9 mouse cellular contexts compared by ENCODE assay signal in genomic region chr5:122525238-122525931, GRCm38 (mm10). TPM values are rescaled to one million over a fixed set of nuclear protein-coding genes. Genes with fewer than 3 reads are reported as not detected.
DNase-seq lines count a peak whose midpoint lies in the region; ATAC-seq and TF ChIP-seq lines count a peak whose summit lies in the region.
"Had no signal": no experiment of that assay in that cellular context is flagged by ENCODE, and none has a peak within 500 bp of the region (broad histone marks: within the 10 kb centered on the region; RNA-seq: fewer than 3 reads in every experiment).

No protein-coding gene starts in this region.

- 0 out of 2 replicates have a peak, but pooled peaks have one; percentile 45 for TF ChIP-seq POLR2A in heart, adult 2 months (IDR thresholded peaks at IDR 0.05; ENCODE audit: insufficient read depth, low read depth, low read length)

- DNase-seq in left cerebral cortex, adult 2 months (ENCODE audit: extremely low spot score in 1 of 2, low spot score in 2 of 2): no peak
- no peak for DNase-seq in left cerebral cortex, adult 8-10 months (ENCODE audit: low spot score in 2 of 2)
- DNase-seq in heart, adult 2 months: peak; percentile 58
- DNase-seq in heart, postnatal 4 days: peak; percentile 46
- DNase-seq in lung, postnatal 10 days: peak; percentile 68
- DNase-seq in cerebellum, postnatal 10 days: no peak
- no peak for DNase-seq in urinary bladder, postnatal 14 days (ENCODE audit: low spot score)
- DNase-seq: adrenal gland, postnatal 36 days had no signal

- WGBS in heart, adult 2 months: 40% methylated on average over 14 of the region's 14 CpGs

- no peaks in the 10 kb centered on the region for H3K79me2 ChIP-seq in heart, adult 2 months (replicated peaks; ENCODE audit: control insufficient read depth, insufficient read depth, low read length)

- peak overlapping the region; percentile 58 for H3K9ac ChIP-seq in heart, adult 2 months (ENCODE audit: low read depth, low read length)

- H3K36me3 ChIP-seq in heart, adult 2 months (ENCODE audit: control insufficient read depth, insufficient read depth, low read length): no peaks in the 10 kb centered on the region

- no peaks in the 10 kb centered on the region for H3K27me3 ChIP-seq in heart, adult 2 months (ENCODE audit: control insufficient read depth, insufficient read depth, low read length)

- intact Hi-C loops in left cerebral cortex, adult 2 months (cut with DNase I): loop anchor here (1.0 kb wide), 1 partner anchor 23 kb away; the partner anchor contains the start of gene Atp2a2
- intact Hi-C loops in heart, adult 2 months (cut with DNase I): loop anchor here (2.0 to 5.0 kb wide), 2 partner anchors 15 to 37 kb away; no protein-coding TSS in a partner anchor

- peaks cover 22% of the 10 kb centered on the region for H3K4me1 ChIP-seq in heart, adult 2 months (ENCODE audit: control insufficient read depth, insufficient read depth, low read length)

- no peak for TF ChIP-seq CTCF in left cerebral cortex, adult 2 months (IDR thresholded peaks at IDR 0.05)
- no peak for TF ChIP-seq CTCF in heart, adult 2 months (IDR thresholded peaks at IDR 0.05)

- ATAC-seq in activated CD4-positive, CD25-positive, alpha-beta regulatory T cell, adult 4 months: no peak

- peak overlapping the region; percentile 74 for H3K27ac ChIP-seq in left cerebral cortex, adult 2 months
- H3K27ac ChIP-seq in heart, adult 2 months: peak overlapping the region; percentile 88

- no peak overlapping the region for H3K4me3 ChIP-seq in left cerebral cortex, adult 2 months
- peak overlapping the region; percentile 6; the same call in 1 of the 2 replicates for H3K4me3 ChIP-seq in heart, adult 2 months

- no peak for TF ChIP-seq EP300 in heart, adult 2 months (IDR thresholded peaks at IDR 0.05; ENCODE audit: insufficient read depth, low read depth, low read length)

RNA-seq across cellular contexts. Expression of gene Atp2a2, which starts 23.4 kb away (rescaled TPM):
- total RNA-seq in left cerebral cortex, adult 2 months (2021): 100 to 1,000 TPM; 670 to 735 TPM
- total RNA-seq in left cerebral cortex, adult 8-10 months (2022): 100 to 1,000 TPM; 616 to 703 (median 645) TPM
- total RNA-seq in heart, adult 2 months (2021): over 10,000 TPM; 11,796 to 13,259 TPM
- polyA plus RNA-seq in heart, adult 2 months (2012; rRNA removed): 3,546 and 6,285 TPM in 2 replicates
- 1,000 to 10,000 TPM; 5,023 to 5,799 TPM for total RNA-seq in heart, postnatal 4 days (2021)
- 10 to 100 TPM; 14.0 to 17.6 TPM for polyA plus RNA-seq in activated CD4-positive, CD25-positive, alpha-beta regulatory T cell, adult 4 months (2017; shearing (Covaris generic))

Comparison
In these comparisons a context has a peak if more than half of its experiments do, and no peak if none do; other contexts are left out.
1. DNase-seq: peak in heart, adult 2 months (2 of 2), heart, postnatal 4 days (single experiment) and lung, postnatal 10 days (single experiment); none in left cerebral cortex, adult 2 months (0 of 2), left cerebral cortex, adult 8-10 months (0 of 2), cerebellum, postnatal 10 days (0 of 2) and urinary bladder, postnatal 14 days (single experiment).
2. RNA of gene Atp2a2, which starts 23.4 kb away (total RNA-seq): 11,796 to 13,259 TPM in heart, adult 2 months and 5,023 to 5,799 TPM in heart, postnatal 4 days; 670 to 735 TPM in left cerebral cortex, adult 2 months and 616 to 703 TPM in left cerebral cortex, adult 8-10 months; every median in the first group is over 4 times any median in the second.